Comparison of ENCODE assay signal across 14 mouse cellular contexts in genomic region chr2:30737759-30738158, GRCm38 (mm10).
DNase-seq lines count a peak whose midpoint lies in the region; ATAC-seq and TF ChIP-seq lines count a peak whose summit lies in the region.
"Had no signal": no experiment of that assay in that cellular context is flagged by ENCODE, and none has a peak within 500 bp of the region (broad histone marks: within the 10 kb centered on the region; RNA-seq: fewer than 3 reads in every experiment).

No protein-coding gene starts in this region.

- peaks cover 19% of the 10 kb centered on the region for H3K4me1 ChIP-seq in kidney, embryonic 15.5 days
- peaks cover 8% of the 10 kb centered on the region; the same call in 1 of the 2 replicates for H3K4me1 ChIP-seq in forebrain, embryonic 11.5 days (replicated peaks; ENCODE audit: control insufficient read depth, insufficient read depth, low read length)
- H3K4me1 ChIP-seq in hindbrain, embryonic 10.5 days (replicated peaks), result peaks cover 32% of the 10 kb centered on the region
- H3K4me1 ChIP-seq in midbrain, embryonic 13.5 days (replicated peaks), result peaks cover 32% of the 10 kb centered on the region
- no peaks in the 10 kb centered on the region for H3K4me1 ChIP-seq in stomach, postnatal 0 days (replicated peaks; ENCODE audit: control insufficient read depth, insufficient read depth)

- no peak for TF ChIP-seq CTCF in stomach, postnatal 0 days (IDR thresholded peaks at IDR 0.05; ENCODE audit: low read depth)

- no peaks in the 10 kb centered on the region for H3K9me3 ChIP-seq in kidney, embryonic 15.5 days (replicated peaks)
- no peaks in the 10 kb centered on the region for H3K9me3 ChIP-seq in forebrain, embryonic 11.5 days (ENCODE audit: control insufficient read depth, low read length)
- no peaks in the 10 kb centered on the region for H3K9me3 ChIP-seq in hindbrain, embryonic 10.5 days
- H3K9me3 ChIP-seq in midbrain, embryonic 13.5 days, result no peaks in the 10 kb centered on the region
- H3K9me3 ChIP-seq in stomach, postnatal 0 days (ENCODE audit: control insufficient read depth, low read length), result no peaks in the 10 kb centered on the region
- H3K9me3 ChIP-seq: embryonic facial prominence, embryonic 15.5 days had no signal

- no peak overlapping the region for H3K4me2 ChIP-seq in kidney, embryonic 15.5 days
- no peak overlapping the region for H3K4me2 ChIP-seq in forebrain, embryonic 11.5 days (ENCODE audit: low read depth, low read length, severe bottlenecking)
- H3K4me2 ChIP-seq in midbrain, embryonic 13.5 days (replicated peaks), result no peak overlapping the region
- no peak overlapping the region for H3K4me2 ChIP-seq in stomach, postnatal 0 days (replicated peaks; ENCODE audit: low read depth)
- H3K4me2 ChIP-seq: embryonic facial prominence, embryonic 15.5 days had no signal

- WGBS in kidney, embryonic 15.5 days, result 77% methylated on average over 5 of the region's 5 CpGs
- 65% methylated on average over 5 of the region's 5 CpGs for WGBS in forebrain, embryonic 11.5 days
- WGBS in hindbrain, embryonic 10.5 days, result 65% methylated on average over 5 of the region's 5 CpGs
- 40% methylated on average over 5 of the region's 5 CpGs for WGBS in midbrain, embryonic 13.5 days
- WGBS in stomach, postnatal 0 days, result 84% methylated on average over 5 of the region's 5 CpGs

- H3K27ac ChIP-seq in kidney, embryonic 15.5 days, result no peak overlapping the region
- peak overlapping the region; percentile 25; the same call in 1 of the 2 replicates for H3K27ac ChIP-seq in forebrain, embryonic 11.5 days (ENCODE audit: low read depth, low read length)
- H3K27ac ChIP-seq in hindbrain, embryonic 10.5 days, result peak overlapping the region; percentile 56; the same call in 1 of the 2 replicates
- H3K27ac ChIP-seq in midbrain, embryonic 13.5 days, result peak overlapping the region; percentile 63
- H3K27ac ChIP-seq in stomach, postnatal 0 days (replicated peaks), result no peak overlapping the region
- H3K27ac ChIP-seq: embryonic facial prominence, embryonic 15.5 days had no signal

- ATAC-seq in kidney, embryonic 15.5 days (replicated peaks; ENCODE audit: low FRiP score), result no peak
- ATAC-seq in forebrain, embryonic 11.5 days (replicated peaks; ENCODE audit: low FRiP score), result no peak
- peak; percentile 77 for ATAC-seq in midbrain, embryonic 13.5 days
- ATAC-seq in granulocyte monocyte progenitor cell, adult 5-6 weeks (replicated peaks; ENCODE audit: poor library complexity, severe bottlenecking), result no peak
- ATAC-seq in stomach, postnatal 0 days (ENCODE audit: low FRiP score, low TSS enrichment), result no peak

- H3K9ac ChIP-seq in kidney, embryonic 15.5 days, result no peak overlapping the region
- H3K9ac ChIP-seq in forebrain, embryonic 11.5 days (ENCODE audit: low read length), result no peak overlapping the region; the same call in 1 of the 2 replicates
- no peak overlapping the region for H3K9ac ChIP-seq in midbrain, embryonic 13.5 days (replicated peaks)
- H3K9ac ChIP-seq in stomach, postnatal 0 days (ENCODE audit: low read length), result no peak overlapping the region
- H3K9ac ChIP-seq: embryonic facial prominence, embryonic 15.5 days had no signal

- no peak overlapping the region for H3K4me3 ChIP-seq in kidney, embryonic 15.5 days (replicated peaks)
- no peak overlapping the region for H3K4me3 ChIP-seq in forebrain, embryonic 11.5 days (ENCODE audit: low read depth, low read length)
- no peak overlapping the region for H3K4me3 ChIP-seq in hindbrain, embryonic 10.5 days
- no peak overlapping the region for H3K4me3 ChIP-seq in midbrain, embryonic 13.5 days (replicated peaks)
- no peak overlapping the region for H3K4me3 ChIP-seq in stomach, postnatal 0 days (ENCODE audit: low read depth, low read length)
- H3K4me3 ChIP-seq: embryonic facial prominence, embryonic 15.5 days had no signal

- TF ChIP-seq EP300 in stomach, postnatal 0 days (optimal IDR thresholded peaks at IDR 0.05), result no peak

- peak; percentile 18 for DNase-seq in kidney, postnatal 10 days
- DNase-seq in forebrain, embryonic 11.5 days (ENCODE audit: low spot score), result no peak
- no peak for DNase-seq in hindbrain, embryonic 10.5 days (ENCODE audit: low spot score)
- DNase-seq in stomach, postnatal 0 days (ENCODE audit: low spot score), result no peak
- DNase-seq in cerebellum, postnatal 25 days, result no peak
- DNase-seq: cerebellum, adult 8-10 months; gastrocnemius, postnatal 36 days; heart, postnatal 36 days; liver; lung, postnatal 36 days had no signal

- H3K27me3 ChIP-seq in kidney, embryonic 15.5 days, result no peaks in the 10 kb centered on the region
- H3K27me3 ChIP-seq in forebrain, embryonic 11.5 days (ENCODE audit: control insufficient read depth, insufficient read depth, low read length), result no peaks in the 10 kb centered on the region
- no peaks in the 10 kb centered on the region for H3K27me3 ChIP-seq in hindbrain, embryonic 10.5 days (ENCODE audit: insufficient read depth, poor library complexity, severe bottlenecking)
- no peaks in the 10 kb centered on the region for H3K27me3 ChIP-seq in midbrain, embryonic 13.5 days
- H3K27me3 ChIP-seq in stomach, postnatal 0 days (ENCODE audit: control insufficient read depth, insufficient read depth, low read length), result no peaks in the 10 kb centered on the region
- H3K27me3 ChIP-seq: embryonic facial prominence, embryonic 15.5 days had no signal

- no peaks in the 10 kb centered on the region for H3K36me3 ChIP-seq in kidney, embryonic 15.5 days
- H3K36me3 ChIP-seq in forebrain, embryonic 11.5 days (ENCODE audit: control insufficient read depth, insufficient read depth, low read length), result no peaks in the 10 kb centered on the region
- no peaks in the 10 kb centered on the region for H3K36me3 ChIP-seq in hindbrain, embryonic 10.5 days
- H3K36me3 ChIP-seq in midbrain, embryonic 13.5 days, result no peaks in the 10 kb centered on the region
- H3K36me3 ChIP-seq in stomach, postnatal 0 days (ENCODE audit: control insufficient read depth, insufficient read depth, low read length), result no peaks in the 10 kb centered on the region
- H3K36me3 ChIP-seq: embryonic facial prominence, embryonic 15.5 days had no signal

Comparison
In these comparisons a context has a peak if more than half of its experiments do, and no peak if none do; other contexts are left out.
1. H3K27ac ChIP-seq: peak in forebrain, embryonic 11.5 days (single experiment), hindbrain, embryonic 10.5 days (single experiment) and midbrain, embryonic 13.5 days (single experiment); none in kidney, embryonic 15.5 days (single experiment) and stomach, postnatal 0 days (single experiment).